Mouse (Mus musculus) CH12.LX (cell line): Measurements from ENCODE around the gene Fam124a.

Experiments
- CHD1 ChIP-seq: IDR thresholded peaks from 2 replicates; pipeline ENCODE4 v1.6.1; 2012; ENCODE audit warnings: low read depth, low read length, improper control_type of control experiment, inconsistent platforms
- CHD2 ChIP-seq: IDR thresholded peaks from 2 replicates; pipeline ENCODE4 v1.6.1; 2011; ENCODE audit warnings: low read length, improper control_type of control experiment
- CTCF ChIP-seq, 2 experiments: IDR thresholded peaks in 1 of 2; conservative IDR thresholded peaks in 1 of 2; 2 replicates each; pipeline ENCODE4 v1.5.1; 2011 to 2012; ENCODE audit warnings: low read depth in 2 of 2, low read length in 2 of 2, improper control_type of control experiment in 1 of 2, inconsistent platforms in 1 of 2, mild to moderate bottlenecking in 1 of 2, moderate library complexity in 1 of 2
- E2F4 ChIP-seq: IDR thresholded peaks from 2 replicates; pipeline ENCODE4 v1.6.1; 2011; ENCODE audit warnings: low read depth, low read length, improper control_type of control experiment; ENCODE audit not compliant: insufficient replicate concordance
- EP300 ChIP-seq: IDR thresholded peaks from 2 replicates; pipeline ENCODE4 v1.6.1; 2011; ENCODE audit warnings: low read length, improper control_type of control experiment
- MAX ChIP-seq: IDR thresholded peaks from 2 replicates; pipeline ENCODE4 v1.6.1; 2011; ENCODE audit warnings: low read length, improper control_type of control experiment
- POLR2A ChIP-seq: IDR thresholded peaks from 2 replicates; pipeline ENCODE4 v1.6.1; 2011; ENCODE audit warnings: low read depth, mild to moderate bottlenecking, improper control_type of control experiment, low read length
- TBP ChIP-seq: conservative IDR thresholded peaks from 2 replicates; pipeline ENCODE4 v1.6.1; 2011; ENCODE audit warnings: low read depth, low read length, improper control_type of control experiment
- TCF12 ChIP-seq: IDR thresholded peaks from 2 replicates; pipeline ENCODE4 v1.6.1; 2014; ENCODE audit warnings: low read depth, mild to moderate bottlenecking, inconsistent platforms, low read length, improper control_type of control experiment
- USF1 ChIP-seq: IDR thresholded peaks from 2 replicates; pipeline ENCODE4 v1.6.1; 2014; ENCODE audit warnings: low read depth, mild to moderate bottlenecking, inconsistent platforms, low read length, improper control_type of control experiment
- ZC3H11A ChIP-seq: IDR thresholded peaks from 2 replicates; pipeline ENCODE4 v1.6.1; 2012; ENCODE audit warnings: low read depth, mild to moderate bottlenecking, inconsistent platforms, low read length, improper control_type of control experiment
- ZKSCAN1 ChIP-seq: IDR thresholded peaks from 2 replicates; pipeline ENCODE4 v1.6.1; 2012; ENCODE audit warnings: low read depth, inconsistent platforms, low read length, improper control_type of control experiment, borderline replicate concordance
- ZNF384 ChIP-seq: IDR thresholded peaks from 2 replicates; pipeline ENCODE4 v1.6.1; 2012; ENCODE audit warnings: low read depth, low read length, improper control_type of control experiment, inconsistent platforms

DNA sequence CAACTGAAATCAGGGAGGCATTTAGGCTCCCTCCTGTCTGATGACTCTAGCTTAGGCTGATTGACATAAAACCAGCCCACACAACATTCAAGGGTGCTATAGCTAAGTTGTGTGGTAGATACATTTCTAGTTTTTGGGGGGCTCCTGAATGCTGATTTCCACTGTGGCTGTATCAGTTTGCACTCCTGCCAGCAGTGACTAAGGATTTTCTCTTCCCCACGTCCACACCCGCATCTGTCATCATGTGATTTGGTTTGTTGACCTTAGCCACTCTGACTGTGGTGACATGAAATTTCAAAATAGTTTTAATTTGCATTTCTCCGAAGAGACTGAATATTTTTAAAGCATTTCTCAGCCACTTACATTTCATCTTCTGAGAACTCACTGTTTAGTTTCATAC is 101.9 kb downstream of the Fam124a start:
- TF ChIP-seq EP300: no peak
- no peak for TF ChIP-seq ZNF384
- no peak for TF ChIP-seq TBP
- TF ChIP-seq CTCF (conservative IDR thresholded peaks at IDR 0.05 in 1 of 2, IDR thresholded peaks at IDR 0.05 in 1 of 2; ENCODE audit: low read depth in 2 of 2, low read length in 2 of 2): no peak
- TF ChIP-seq CHD2: no peak
- no peak for TF ChIP-seq MAX
- TF ChIP-seq POLR2A: no peak
- TF ChIP-seq ZC3H11A: no peak
- TF ChIP-seq E2F4: no peak
- TF ChIP-seq USF1: no peak
- TF ChIP-seq CHD1: no peak
- TF ChIP-seq ZKSCAN1: no peak
- no peak for TF ChIP-seq TCF12
